Mouse (Mus musculus): ENCODE measurements around the gene Wdr20.

- TF ChIP-seq CTCF (IDR thresholded peaks at IDR 0.05; ENCODE audit: borderline replicate concordance, insufficient read depth, low read length) (no peak), POLR2A (IDR thresholded peaks at IDR 0.05; ENCODE audit: low read depth, low read length) (no peak)
Observed at GRCm38 (mm10) chr12:110775628-110776426, 38.1 kb downstream of the Wdr20 start.

All from embryonic fibroblast, embryonic 13.5 days (primary cell).